Mouse (Mus musculus) ES-E14 (cell line): ENCODE data around the gene Ddx58. TPM values are rescaled to one million over a fixed set of nuclear protein-coding genes. Genes with fewer than 3 reads are reported as not detected.
A peak's percentile ranks its signal among the peaks of the same experiment; 100 is the strongest.

Experiments used
- DNase-seq: peaks from one replicate; pipeline ENCODE4 v3.0.0-alpha.2; 2013; ENCODE audit warnings: low read depth, low spot score
- H3K27ac ChIP-seq: 2 replicates; pipeline ENCODE4 v1.5.1; 2012; ENCODE audit warnings: low read depth, mild to moderate bottlenecking, low read length, moderate library complexity, mixed read lengths; ENCODE audit not compliant: poor library complexity, insufficient read depth, severe bottlenecking
- H3K36me3 ChIP-seq: 2 replicates; pipeline ENCODE4 v1.6.1; 2012; ENCODE audit warnings: mild to moderate bottlenecking, low read length, moderate library complexity, mixed read lengths; ENCODE audit not compliant: control insufficient read depth, poor library complexity, insufficient read depth, severe bottlenecking
- H3K4me1 ChIP-seq, 2 experiments: fragments of 150-350 bp in 1 of 2; sonication (generic) in 1 of 2; 2 replicates each; pipeline ENCODE4 v1.6.1; 2012; ENCODE audit warnings: low read length in 2 of 2, mild to moderate bottlenecking in 1 of 2, mixed read lengths in 1 of 2; ENCODE audit not compliant: control insufficient read depth in 2 of 2, insufficient read depth in 2 of 2, poor library complexity in 1 of 2
- H3K4me3 ChIP-seq, 2 experiments: fragments of 150-350 bp in 1 of 2; sonication (generic) in 1 of 2; 2 replicates each; pipeline ENCODE4 v1.5.1; 2012; ENCODE audit warnings: low read length in 2 of 2, low read depth in 1 of 2, mild to moderate bottlenecking in 1 of 2, mixed read lengths in 1 of 2; ENCODE audit not compliant: insufficient read depth in 1 of 2, poor library complexity in 1 of 2, severe bottlenecking in 1 of 2
- H3K9ac ChIP-seq: 2 replicates; pipeline ENCODE4 v1.6.1; 2012; ENCODE audit warnings: low read depth, mild to moderate bottlenecking, low read length, mixed read lengths; ENCODE audit not compliant: poor library complexity, insufficient read depth, severe bottlenecking
- H3K9me3 ChIP-seq: fragments of 150-350 bp; sonication (generic); 2 replicates; pipeline ENCODE4 v1.6.1; 2012; ENCODE audit warnings: low read depth, mild to moderate bottlenecking, low read length; ENCODE audit not compliant: control insufficient read depth, insufficient read depth
- CHD2 ChIP-seq: IDR thresholded peaks from 2 replicates; pipeline ENCODE4 v1.6.1; 2014; ENCODE audit warnings: mild to moderate bottlenecking, low read depth, low read length, inconsistent platforms
- HCFC1 ChIP-seq: IDR thresholded peaks from 2 replicates; pipeline ENCODE4 v1.6.1; 2012; ENCODE audit warnings: low read length, inconsistent platforms, borderline replicate concordance; ENCODE audit not compliant: insufficient read depth
- MAFK ChIP-seq: IDR thresholded peaks from 2 replicates; pipeline ENCODE4 v1.6.1; 2014; ENCODE audit warnings: mild to moderate bottlenecking, low read depth, low read length, inconsistent platforms; ENCODE audit not compliant: insufficient read depth
- ZC3H11A ChIP-seq: IDR thresholded peaks from 2 replicates; pipeline ENCODE4 v1.6.1; 2012; ENCODE audit warnings: low read depth, mild to moderate bottlenecking, inconsistent platforms, low read length, borderline replicate concordance
- ZNF384 ChIP-seq: IDR thresholded peaks from 2 replicates; pipeline ENCODE4 v1.6.1; 2012; ENCODE audit warnings: low read depth, low read length, inconsistent platforms
- in situ Hi-C, 2 experiments: fragments of 600-800 bp; cut with MboI; formaldehyde crosslinking; loops; one replicate each; pipeline ENCODE4 v1.15.1; 2025; ENCODE audit warnings: low sequenced_read_pairs in 2 of 2, inconsistent platforms in 1 of 2; ENCODE audit not compliant: unreplicated experiment in 2 of 2
- total RNA-seq: library from RNA; depleted of rRNA; stranded (reverse); fragments of 300-350 nt; gene quantifications from 2 replicates; pipeline ENCODE4 v1.2.3, GENCODE M21; 2012

Gene Ddx58
- total RNA-seq, 1 experiment, result 19.0 TPM

GRCm38 (mm10) chr4:40226095-40226494 is 13.5 kb downstream of the Ddx58 start:
- H3K36me3 ChIP-seq, result no peaks in the 10 kb centered on the region; the same call in 1 of the 2 replicates
- TF ChIP-seq ZC3H11A (no peak), MAFK (no peak), CHD2 (no peak), HCFC1 (no peak), ZNF384 (no peak)
- no peak overlapping the region for H3K27ac ChIP-seq
- in situ Hi-C loops, result no loop called here
- no peak overlapping the region for H3K4me3 ChIP-seq
- no peak overlapping the region for H3K9ac ChIP-seq
- peaks cover 8 to 14% of the 10 kb centered on the region in 2 experiments for H3K4me1 ChIP-seq
- no peak for DNase-seq
- no peaks in the 10 kb centered on the region for H3K9me3 ChIP-seq

GRCm38 (mm10) chr4:40221876-40222585 is 17.6 kb downstream of the Ddx58 start:
- Histone ChIP-seq H3K9ac (no peak overlapping the region; the same call in 1 of the 2 replicates), H3K36me3 (peaks cover 2% of the 10 kb centered on the region), H3K9me3 (no peaks in the 10 kb centered on the region), H3K4me1 (peaks cover 5 to 19% of the 10 kb centered on the region in 2 experiments), H3K27ac (no peak overlapping the region; the same call in 1 of the 2 replicates), H3K4me3 (peak overlapping the region in 1 of 2 experiments; percentile 19; a peak in 1 of 4 replicates)
- in situ Hi-C loops, result no loop called here
- TF ChIP-seq CHD2 (no peak), ZC3H11A (no peak), HCFC1 (no peak), MAFK (no peak), ZNF384 (no peak)
- DNase-seq, result no peak

DNA sequence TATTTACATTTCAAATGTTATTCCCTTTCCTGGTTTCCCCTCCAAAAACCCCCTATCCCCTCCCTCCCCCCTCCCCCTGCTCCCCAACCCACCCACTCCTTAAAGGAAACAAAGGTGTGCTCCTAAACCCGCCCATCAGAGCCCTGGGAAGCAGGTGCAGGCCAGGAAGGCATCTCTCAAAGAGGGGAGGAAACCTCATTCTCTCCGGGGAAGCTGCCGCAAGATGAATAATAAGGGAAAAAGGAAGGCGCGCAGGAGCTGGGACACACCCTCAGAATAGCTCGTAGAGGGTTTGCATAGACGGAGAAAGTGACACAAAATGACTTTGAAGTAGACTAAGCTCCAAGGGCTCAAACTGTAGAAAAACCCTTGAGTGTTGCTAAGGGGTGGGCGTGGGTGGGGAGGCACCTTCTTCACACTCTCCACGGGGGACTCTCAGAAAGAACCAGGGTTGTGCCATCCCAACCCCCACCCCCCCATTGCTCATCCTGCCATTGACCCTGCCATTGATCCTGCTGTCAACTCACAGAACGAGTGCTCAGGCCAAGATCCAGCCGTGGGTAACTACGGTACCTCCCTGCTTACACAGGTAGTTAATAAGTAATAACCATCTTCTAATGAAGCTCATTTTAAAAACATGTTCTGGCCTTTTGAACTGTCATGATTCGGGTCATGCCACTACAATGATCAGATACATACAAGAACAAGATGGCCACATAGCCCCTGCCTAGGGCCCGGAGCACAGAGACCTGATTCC is 18.4 kb downstream of the Ddx58 start:
- DNase-seq, result peak; percentile 61
- TF ChIP-seq HCFC1 (no peak), ZNF384 (no peak), MAFK (no peak), ZC3H11A (no peak), CHD2 (no peak)
- peak overlapping the region in 1 of 2 experiments; percentile 19; a peak in 2 of 4 replicates for H3K4me3 ChIP-seq
- H3K36me3 ChIP-seq, result peaks cover 4% of the 10 kb centered on the region
- no peaks in the 10 kb centered on the region for H3K9me3 ChIP-seq
- H3K9ac ChIP-seq, result no peak overlapping the region
- no peak overlapping the region; the same call in 1 of the 2 replicates for H3K27ac ChIP-seq
- peaks cover 3 to 19% of the 10 kb centered on the region in 2 experiments; a peak in 2 of 4 replicates for H3K4me1 ChIP-seq
- in situ Hi-C loops, result no loop called here

- in situ Hi-C loops, result no loop called here
- no peak for TF ChIP-seq HCFC1
- no peak for TF ChIP-seq MAFK
- TF ChIP-seq ZNF384, result no peak
- no peak for TF ChIP-seq ZC3H11A
- TF ChIP-seq CHD2, result no peak
- H3K9ac ChIP-seq, result peak overlapping the region; percentile 69; the same call in 1 of the 2 replicates
Measured at GRCm38 (mm10) chr4:40220437-40220836, 19.2 kb downstream of the Ddx58 start.

More at GRCm38 (mm10) chr4:40220437-40220836, 19.2 kb downstream of the Ddx58 start:
- DNase-seq, result peak; percentile 67
- Histone ChIP-seq H3K36me3 (peaks cover 4% of the 10 kb centered on the region), H3K9me3 (no peaks in the 10 kb centered on the region), H3K27ac (peak overlapping the region; percentile 91), H3K4me3 (peak overlapping the region; percentile 54 to 62), H3K4me1 (peaks cover 3 to 19% of the 10 kb centered on the region in 2 experiments; a peak in 2 of 4 replicates)
